Mouse (Mus musculus): ENCODE results near the gene Kbtbd13. TPM values are rescaled to one million over a fixed set of nuclear protein-coding genes. Genes with fewer than 3 reads are reported as not detected.
A peak's percentile ranks its signal among the peaks of the same experiment; 100 is the strongest.

Gene Kbtbd13
- total RNA-seq, 2 experiments from 2014 or later, result not detected

- no peak for ATAC-seq (replicated peaks; ENCODE audit: low FRiP score, low TSS enrichment, poor library complexity, severe bottlenecking)
Measured at GRCm38 (mm10) chr9:65399934-65400333, 8.5 kb upstream of the Kbtbd13 start.

- peak; percentile 93 for ATAC-seq (replicated peaks; ENCODE audit: low FRiP score, low TSS enrichment, poor library complexity, severe bottlenecking)
Measured at GRCm38 (mm10) chr9:65398279-65398678, 6.8 kb upstream of the Kbtbd13 start, which contains the start of gene Rasl12. Gene Rasl12 (plus strand): TSS chr9:65398506.

- no peak for ATAC-seq (replicated peaks; ENCODE audit: low FRiP score, low TSS enrichment, poor library complexity, severe bottlenecking)
Measured at GRCm38 (mm10) chr9:65394360-65394759, 2.9 kb upstream of the Kbtbd13 start.

- no peak for ATAC-seq (replicated peaks; ENCODE audit: low FRiP score, low TSS enrichment, poor library complexity, severe bottlenecking)
Measured at GRCm38 (mm10) chr9:65393606-65394005, 2.2 kb upstream of the Kbtbd13 start.

- peak; percentile 80 for ATAC-seq (replicated peaks; ENCODE audit: low FRiP score, low TSS enrichment, poor library complexity, severe bottlenecking)
Measured at GRCm38 (mm10) chr9:65392638-65393364, 1.3 kb upstream of the Kbtbd13 start.

- ATAC-seq (replicated peaks; ENCODE audit: low FRiP score, low TSS enrichment, poor library complexity, severe bottlenecking), result no peak
Measured at GRCm38 (mm10) chr9:65390752-65391612, 470 bp downstream of the Kbtbd13 start.

DNA sequence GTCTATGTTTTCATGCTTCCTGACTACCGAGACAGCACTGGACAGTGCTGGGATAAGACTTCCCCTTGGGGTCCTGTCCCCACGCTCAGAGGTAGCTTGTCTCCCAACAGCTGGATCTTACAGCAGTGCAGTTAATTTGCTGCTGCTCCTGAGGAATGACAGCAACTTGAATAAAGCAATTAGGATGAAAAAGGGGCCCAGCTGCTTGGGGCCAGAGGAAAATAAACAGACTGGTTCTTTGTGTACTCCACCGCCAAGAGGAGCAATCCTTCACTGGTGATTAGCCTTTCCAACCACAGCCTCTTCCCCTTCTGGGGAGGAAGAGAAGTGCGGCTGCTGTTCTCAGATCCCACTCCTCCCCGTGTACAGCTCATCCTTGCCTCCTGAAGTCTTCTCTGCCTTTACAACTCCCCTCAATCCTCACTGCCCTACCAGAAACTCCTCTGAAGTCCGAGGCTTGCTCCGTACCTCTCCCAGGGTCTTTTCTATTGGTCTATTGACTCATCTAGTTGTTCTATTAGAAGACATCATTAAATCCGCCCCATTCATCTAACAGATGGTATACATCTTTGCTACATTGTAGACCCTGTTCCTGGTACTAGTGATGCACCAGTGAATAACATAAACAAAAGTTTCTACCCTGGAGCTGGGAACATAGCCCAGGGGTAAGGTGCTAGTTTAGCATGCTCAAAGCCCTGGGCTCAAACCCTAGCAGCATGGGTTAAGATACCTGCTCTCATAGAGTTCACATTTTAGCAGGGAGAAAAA lies 4.9 kb downstream of the Kbtbd13 start:
- ATAC-seq (replicated peaks; ENCODE audit: low FRiP score, low TSS enrichment, poor library complexity, severe bottlenecking), result no peak

DNA sequence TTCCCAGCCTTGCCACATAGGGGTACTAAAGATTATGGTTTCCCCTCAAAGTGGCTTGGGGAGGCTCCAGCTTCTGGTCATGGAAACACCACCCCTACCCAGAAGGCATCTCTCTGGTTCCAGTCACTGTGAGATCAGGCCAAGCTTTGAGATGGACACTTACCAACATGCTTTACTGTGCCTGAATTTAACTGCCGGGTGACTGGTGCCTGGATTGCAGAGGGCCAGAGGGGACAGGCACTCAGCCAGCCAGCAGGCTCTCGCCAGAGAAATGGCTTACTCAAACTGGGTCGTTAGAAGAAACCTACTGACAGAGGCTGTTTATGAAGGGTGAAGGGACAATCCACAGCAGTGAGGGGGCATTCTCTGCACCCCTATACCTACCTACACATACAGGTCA lies 7.2 kb downstream of the Kbtbd13 start:
- no peak for ATAC-seq (replicated peaks; ENCODE audit: low FRiP score, low TSS enrichment, poor library complexity, severe bottlenecking)

GRCm38 (mm10) chr9:65382751-65383097 lies 8.7 kb downstream of the Kbtbd13 start:
- no peak for ATAC-seq (replicated peaks; ENCODE audit: low FRiP score, low TSS enrichment, poor library complexity, severe bottlenecking)

- no peak for ATAC-seq (replicated peaks; ENCODE audit: low FRiP score, low TSS enrichment, poor library complexity, severe bottlenecking)
Measured at GRCm38 (mm10) chr9:65382031-65382750, 9.3 kb downstream of the Kbtbd13 start.

- no peak for ATAC-seq (replicated peaks; ENCODE audit: low FRiP score, low TSS enrichment, poor library complexity, severe bottlenecking)
Measured at GRCm38 (mm10) chr9:65381017-65381590, 10.3 kb downstream of the Kbtbd13 start.

DNA sequence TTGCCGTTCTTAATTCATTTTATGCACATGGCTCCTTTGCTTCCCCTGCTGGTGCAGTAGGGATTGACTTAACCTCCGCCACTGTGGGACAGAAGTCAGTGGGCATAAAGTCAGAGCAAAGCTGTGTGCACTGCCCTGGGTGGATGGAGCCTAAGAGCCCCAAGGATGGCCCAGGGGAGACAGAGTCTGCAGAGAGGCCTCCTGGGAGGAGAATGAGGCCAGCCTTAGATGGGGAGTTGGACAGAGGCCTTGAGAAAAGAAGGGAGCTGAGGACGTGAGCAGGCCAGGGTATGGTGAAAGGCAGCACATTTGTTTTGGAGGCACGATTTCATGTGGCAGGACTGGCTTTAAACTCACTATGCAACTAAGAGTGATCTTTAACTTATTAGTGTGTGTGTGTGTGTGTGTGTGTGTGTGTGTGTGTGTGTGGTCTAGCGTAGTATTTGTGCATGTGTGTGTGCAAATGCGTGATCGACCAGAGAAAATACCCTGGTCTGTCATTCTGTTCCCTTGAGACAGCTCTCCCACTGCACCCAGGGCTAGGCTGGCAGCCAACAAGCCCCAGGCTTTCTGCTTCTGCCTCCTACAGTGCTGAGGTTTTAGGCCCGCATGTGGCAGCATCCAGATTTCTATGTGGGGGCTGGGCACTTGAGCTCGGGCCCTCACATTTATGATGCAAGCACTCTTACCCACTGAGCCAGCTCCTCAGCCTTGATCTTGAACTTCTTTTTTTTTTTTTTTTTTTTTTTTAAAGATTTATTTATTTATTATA lies 16.1 kb downstream of the Kbtbd13 start:
- no peak for ATAC-seq (replicated peaks; ENCODE audit: low FRiP score, low TSS enrichment, poor library complexity, severe bottlenecking)

DNA sequence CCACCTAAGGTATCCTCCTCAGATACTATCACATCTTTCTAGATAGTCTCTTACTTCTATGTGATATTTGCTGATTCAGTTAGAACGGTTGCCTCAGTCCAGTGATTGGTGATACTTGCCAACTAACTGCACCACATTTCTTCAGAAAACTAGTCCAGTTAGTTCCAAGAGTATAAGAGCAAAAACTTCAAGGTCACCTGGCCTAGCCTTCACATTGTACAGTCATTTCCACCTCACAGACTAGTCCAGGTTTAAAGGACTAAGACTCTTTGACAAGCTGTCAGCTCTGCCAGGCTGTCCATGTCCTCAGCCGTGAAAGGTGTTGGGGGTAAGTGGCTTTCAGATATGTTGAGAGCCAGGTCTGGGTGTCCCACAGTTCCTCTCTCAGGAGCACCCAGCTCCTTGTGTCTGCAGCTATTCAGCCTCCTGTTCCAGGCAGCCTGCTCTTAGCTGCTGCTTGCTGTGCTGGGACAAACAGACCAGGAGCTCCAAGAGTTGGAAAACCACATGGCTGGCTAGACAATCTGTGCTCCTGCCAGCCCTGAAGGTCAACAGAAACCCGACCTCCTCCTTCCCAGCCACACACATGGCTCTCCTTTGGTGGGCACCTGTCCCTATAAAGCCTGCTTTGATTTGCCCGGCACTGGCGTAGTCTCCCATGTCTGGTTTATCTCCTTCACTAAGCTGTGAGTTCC lies 16.8 kb downstream of the Kbtbd13 start:
- no peak for ATAC-seq (replicated peaks; ENCODE audit: low FRiP score, low TSS enrichment, poor library complexity, severe bottlenecking)

- no peak for ATAC-seq (replicated peaks; ENCODE audit: low FRiP score, low TSS enrichment, poor library complexity, severe bottlenecking)
Measured at GRCm38 (mm10) chr9:65372449-65372848, 19.0 kb downstream of the Kbtbd13 start.

DNA sequence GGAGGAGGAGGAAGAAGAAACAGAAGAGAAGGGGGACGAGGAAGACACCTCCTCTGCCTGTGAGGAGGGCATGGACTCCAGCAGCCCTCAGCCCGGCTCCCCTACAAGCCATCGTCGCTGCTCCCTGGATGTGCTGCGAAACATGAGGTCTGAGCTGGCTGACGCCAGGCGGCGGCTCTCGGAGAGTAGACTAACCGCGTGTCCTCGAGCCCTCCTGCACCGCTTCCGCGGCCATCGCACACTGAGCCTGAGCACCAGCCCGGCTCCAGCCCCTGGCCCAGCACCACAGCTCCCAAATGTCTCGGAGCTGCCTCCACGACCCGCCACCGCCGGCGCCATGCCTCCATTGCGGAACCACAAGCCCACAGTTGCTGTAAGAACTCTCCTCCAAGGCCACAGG lies 19.7 kb downstream of the Kbtbd13 start:
- no peak for ATAC-seq (replicated peaks; ENCODE audit: low FRiP score, low TSS enrichment, poor library complexity, severe bottlenecking)

DNA sequence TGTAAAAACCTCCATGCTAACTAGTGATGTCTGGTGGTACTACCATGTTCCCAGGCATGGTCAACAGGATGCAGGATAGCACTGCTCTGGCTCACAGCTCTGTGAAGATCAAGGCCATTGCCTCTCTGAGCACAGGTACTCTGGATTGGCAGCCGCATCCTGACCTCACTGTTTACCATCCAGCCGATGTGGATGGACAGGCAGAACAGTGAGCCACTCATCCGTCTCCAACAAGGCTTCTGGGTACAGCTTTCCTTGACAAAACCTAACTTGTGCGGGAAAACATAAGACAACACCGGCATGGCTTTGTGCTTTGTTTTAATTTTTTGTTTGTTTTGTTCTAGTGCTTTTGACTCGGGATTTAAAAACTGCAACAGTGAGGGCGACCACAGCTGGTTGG lies 25.7 kb downstream of the Kbtbd13 start:
- ATAC-seq (replicated peaks; ENCODE audit: low FRiP score, low TSS enrichment, poor library complexity, severe bottlenecking), result no peak

GRCm38 (mm10) chr9:65363684-65364083 lies 27.8 kb downstream of the Kbtbd13 start:
- ATAC-seq (replicated peaks; ENCODE audit: low FRiP score, low TSS enrichment, poor library complexity, severe bottlenecking), result no peak

All from megakaryocyte-erythroid progenitor cell, adult 5-6 weeks (primary cell).